Comparison of ENCODE assay signal across 9 mouse cellular contexts in the genomic region with DNA sequence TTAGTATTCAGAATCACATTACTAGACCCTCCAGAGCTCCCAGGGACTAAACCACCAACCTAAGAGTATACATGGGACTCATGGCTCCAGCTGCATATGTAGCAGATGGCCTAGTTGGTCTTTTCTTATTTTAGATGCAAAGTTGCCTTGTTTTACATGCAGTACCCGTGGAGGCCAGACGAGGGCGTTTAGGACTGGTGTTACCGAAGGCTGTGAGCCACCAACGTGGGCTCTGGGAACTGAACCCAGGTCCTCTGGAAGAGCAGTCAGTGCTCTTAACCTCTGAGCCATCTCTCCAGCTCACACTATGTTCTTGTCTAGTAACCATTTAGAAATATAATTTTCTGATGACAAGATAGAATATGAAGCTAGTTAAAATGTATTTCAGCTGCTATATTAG.
A peak's percentile ranks its signal among the peaks of the same experiment; 100 is the strongest.
DNase-seq lines count a peak whose midpoint lies in the region; ATAC-seq and TF ChIP-seq lines count a peak whose summit lies in the region.
"Had no signal": no experiment of that assay in that cellular context is flagged by ENCODE, and none has a peak within 500 bp of the region (broad histone marks: within the 10 kb centered on the region; RNA-seq: fewer than 3 reads in every experiment).

No protein-coding gene starts in this region.

- H3K9me3 ChIP-seq in forebrain, postnatal 0 days (ENCODE audit: low read length): no peaks in the 10 kb centered on the region
- H3K9me3 ChIP-seq in forebrain, embryonic 10.5 days: peaks cover 8% of the 10 kb centered on the region
- no peaks in the 10 kb centered on the region; the same call in 1 of the 2 replicates for H3K9me3 ChIP-seq in midbrain, embryonic 11.5 days (ENCODE audit: control insufficient read depth, low read length)
- no peaks in the 10 kb centered on the region for H3K9me3 ChIP-seq in midbrain, embryonic 13.5 days
- H3K9me3 ChIP-seq in embryonic facial prominence, embryonic 10.5 days: no peaks in the 10 kb centered on the region
- no peaks in the 10 kb centered on the region for H3K9me3 ChIP-seq in kidney, embryonic 14.5 days (ENCODE audit: control insufficient read depth, low read length)
- H3K9me3 ChIP-seq: embryonic facial prominence, embryonic 13.5 days had no signal

- TF ChIP-seq CTCF in forebrain, postnatal 0 days (IDR thresholded peaks at IDR 0.05; ENCODE audit: low read depth): peak; percentile 42

- no peak overlapping the region for H3K27ac ChIP-seq in forebrain, postnatal 0 days (ENCODE audit: low read depth, low read length)
- H3K27ac ChIP-seq in forebrain, embryonic 10.5 days: no peak overlapping the region
- H3K27ac ChIP-seq in midbrain, embryonic 11.5 days (ENCODE audit: low read depth, low read length): no peak overlapping the region
- no peak overlapping the region for H3K27ac ChIP-seq in midbrain, embryonic 13.5 days
- no peak overlapping the region for H3K27ac ChIP-seq in embryonic facial prominence, embryonic 10.5 days (replicated peaks)
- H3K27ac ChIP-seq in kidney, embryonic 14.5 days (ENCODE audit: low read depth, low read length): no peak overlapping the region
- H3K27ac ChIP-seq: embryonic facial prominence, embryonic 13.5 days had no signal

- no peaks in the 10 kb centered on the region for H3K4me1 ChIP-seq in forebrain, postnatal 0 days (ENCODE audit: insufficient read depth)
- peaks cover 5% of the 10 kb centered on the region for H3K4me1 ChIP-seq in forebrain, embryonic 10.5 days
- H3K4me1 ChIP-seq in midbrain, embryonic 11.5 days (ENCODE audit: control insufficient read depth, insufficient read depth, low read length): peaks cover 3% of the 10 kb centered on the region; the same call in 1 of the 2 replicates
- H3K4me1 ChIP-seq in midbrain, embryonic 13.5 days (replicated peaks): peaks cover 3% of the 10 kb centered on the region
- H3K4me1 ChIP-seq in embryonic facial prominence, embryonic 10.5 days: peaks cover 2% of the 10 kb centered on the region; the same call in 1 of the 2 replicates
- H3K4me1 ChIP-seq in kidney, embryonic 14.5 days (ENCODE audit: control insufficient read depth, insufficient read depth, low read length): peaks cover 4% of the 10 kb centered on the region; the same call in 1 of the 2 replicates
- H3K4me1 ChIP-seq: embryonic facial prominence, embryonic 13.5 days had no signal

- ATAC-seq in forebrain, postnatal 0 days: no peak
- no peak for ATAC-seq in midbrain, embryonic 11.5 days (ENCODE audit: low FRiP score)
- no peak for ATAC-seq in midbrain, embryonic 13.5 days
- no peak for ATAC-seq in kidney, embryonic 14.5 days (ENCODE audit: low FRiP score, low TSS enrichment)

- 42% methylated on average over 5 of the region's 5 CpGs for WGBS in forebrain, postnatal 0 days
- WGBS in forebrain, embryonic 10.5 days: 33% methylated on average over 5 of the region's 5 CpGs
- WGBS in midbrain, embryonic 11.5 days: 44% methylated on average over 5 of the region's 5 CpGs
- 40% methylated on average over 5 of the region's 5 CpGs for WGBS in midbrain, embryonic 13.5 days
- WGBS in embryonic facial prominence, embryonic 10.5 days: 30% methylated on average over 5 of the region's 5 CpGs
- 30% methylated on average over 5 of the region's 5 CpGs for WGBS in kidney, embryonic 14.5 days

- H3K36me3 ChIP-seq in forebrain, postnatal 0 days (ENCODE audit: insufficient read depth): no peaks in the 10 kb centered on the region
- H3K36me3 ChIP-seq in forebrain, embryonic 10.5 days (replicated peaks): 0 out of 2 replicates have a peak, but pooled peaks cover 2% of the 10 kb centered on the region
- no peaks in the 10 kb centered on the region for H3K36me3 ChIP-seq in midbrain, embryonic 11.5 days (ENCODE audit: control insufficient read depth, insufficient read depth, low read length)
- H3K36me3 ChIP-seq in midbrain, embryonic 13.5 days: no peaks in the 10 kb centered on the region
- 0 out of 2 replicates have a peak, but pooled peaks cover 2% of the 10 kb centered on the region for H3K36me3 ChIP-seq in embryonic facial prominence, embryonic 10.5 days (replicated peaks)
- H3K36me3 ChIP-seq in kidney, embryonic 14.5 days (ENCODE audit: control insufficient read depth, insufficient read depth, low read length): no peaks in the 10 kb centered on the region
- H3K36me3 ChIP-seq: embryonic facial prominence, embryonic 13.5 days had no signal

- no peaks in the 10 kb centered on the region for H3K27me3 ChIP-seq in forebrain, postnatal 0 days (ENCODE audit: insufficient read depth, low read length)
- no peaks in the 10 kb centered on the region for H3K27me3 ChIP-seq in forebrain, embryonic 10.5 days (ENCODE audit: poor library complexity, severe bottlenecking)
- no peaks in the 10 kb centered on the region for H3K27me3 ChIP-seq in midbrain, embryonic 11.5 days (ENCODE audit: control insufficient read depth, insufficient read depth, low read length)
- no peaks in the 10 kb centered on the region for H3K27me3 ChIP-seq in midbrain, embryonic 13.5 days
- no peaks in the 10 kb centered on the region for H3K27me3 ChIP-seq in embryonic facial prominence, embryonic 10.5 days (replicated peaks; ENCODE audit: low read depth, poor library complexity, severe bottlenecking)
- no peaks in the 10 kb centered on the region for H3K27me3 ChIP-seq in kidney, embryonic 14.5 days (ENCODE audit: control insufficient read depth, insufficient read depth, low read length)
- H3K27me3 ChIP-seq: embryonic facial prominence, embryonic 13.5 days had no signal

- no peak overlapping the region for H3K9ac ChIP-seq in forebrain, postnatal 0 days
- no peak overlapping the region for H3K9ac ChIP-seq in midbrain, embryonic 11.5 days (ENCODE audit: low read length)
- H3K9ac ChIP-seq in midbrain, embryonic 13.5 days (replicated peaks): no peak overlapping the region
- H3K9ac ChIP-seq in kidney, embryonic 14.5 days (ENCODE audit: low read depth, low read length): no peak overlapping the region
- H3K9ac ChIP-seq: embryonic facial prominence, embryonic 13.5 days had no signal

- no peak overlapping the region for H3K4me3 ChIP-seq in forebrain, postnatal 0 days (ENCODE audit: low read depth, low read length)
- H3K4me3 ChIP-seq in forebrain, embryonic 10.5 days: no peak overlapping the region
- no peak overlapping the region for H3K4me3 ChIP-seq in midbrain, embryonic 11.5 days (ENCODE audit: low read depth, low read length)
- no peak overlapping the region for H3K4me3 ChIP-seq in midbrain, embryonic 13.5 days (replicated peaks)
- no peak overlapping the region for H3K4me3 ChIP-seq in embryonic facial prominence, embryonic 10.5 days
- no peak overlapping the region for H3K4me3 ChIP-seq in kidney, embryonic 14.5 days (ENCODE audit: low read length)
- H3K4me3 ChIP-seq: embryonic facial prominence, embryonic 13.5 days had no signal

- DNase-seq in forebrain, postnatal 0 days: no peak
- no peak for DNase-seq in forebrain, embryonic 10.5 days (ENCODE audit: extremely low spot score, low spot score)
- peak; percentile 92 for DNase-seq in midbrain, embryonic 11.5 days (ENCODE audit: low spot score, missing footprints)
- peak; percentile 47 for DNase-seq in embryonic facial prominence, embryonic 10.5 days (ENCODE audit: low spot score)
- peak; percentile 56 for DNase-seq in thymus, postnatal 14 days
- no peak for DNase-seq in cerebellum, adult 18-20 months

- H3K4me2 ChIP-seq in forebrain, postnatal 0 days (ENCODE audit: low read depth): no peak overlapping the region
- no peak overlapping the region for H3K4me2 ChIP-seq in midbrain, embryonic 11.5 days
- no peak overlapping the region for H3K4me2 ChIP-seq in midbrain, embryonic 13.5 days (replicated peaks)
- no peak overlapping the region for H3K4me2 ChIP-seq in kidney, embryonic 14.5 days (replicated peaks; ENCODE audit: low read depth, low read length)
- H3K4me2 ChIP-seq: embryonic facial prominence, embryonic 13.5 days had no signal

Comparison
In these comparisons a context has a peak if more than half of its experiments do, and no peak if none do; other contexts are left out.
1. DNase-seq: peak in midbrain, embryonic 11.5 days (single experiment), embryonic facial prominence, embryonic 10.5 days (single experiment) and thymus, postnatal 14 days (single experiment); none in forebrain, postnatal 0 days (single experiment), forebrain, embryonic 10.5 days (single experiment) and cerebellum, adult 18-20 months (0 of 2).